Mouse (Mus musculus) granulocyte monocyte progenitor cell, adult 5-6 weeks (primary cell): ENCODE measurements at regions not wholly inside any gene's neighbourhood (a gene's known extent, or its start where the extent isn't known, plus 50 kb on each side); places are given as distances from the start of the nearest gene placed in this dataset.

Source experiments
- ATAC-seq: replicated peaks from 2 replicates; pipeline ENCODE4 v1.8.0; 2016; ENCODE audit warnings: mild to moderate bottlenecking, moderate TSS enrichment, inconsistent platforms; ENCODE audit not compliant: poor library complexity, severe bottlenecking

GRCm38 (mm10) chr12:10567881-10568280 is 177.3 kb downstream of the Rdh14 start:
- no peak for ATAC-seq

- no peak for ATAC-seq
Observed at GRCm38 (mm10) chr12:10571643-10572377, 181.2 kb downstream of the Rdh14 start.

- no peak for ATAC-seq
Observed at GRCm38 (mm10) chr12:10572378-10572650, 181.7 kb downstream of the Rdh14 start.

GRCm38 (mm10) chr12:10573381-10573780 is 182.8 kb downstream of the Rdh14 start:
- no peak for ATAC-seq

- ATAC-seq = no peak
Observed at GRCm38 (mm10) chr12:10582840-10583614, 192.5 kb downstream of the Rdh14 start.

- ATAC-seq = no peak
Observed at GRCm38 (mm10) chr12:10584026-10584425, 193.5 kb downstream of the Rdh14 start.

- peak; percentile 83 for ATAC-seq
Observed at GRCm38 (mm10) chr12:10589537-10589936, 199.0 kb downstream of the Rdh14 start.

GRCm38 (mm10) chr12:10597976-10598746 is 207.6 kb downstream of the Rdh14 start:
- ATAC-seq = peak; percentile 72

GRCm38 (mm10) chr12:10600111-10600510 is 209.5 kb downstream of the Rdh14 start:
- ATAC-seq = no peak

- no peak for ATAC-seq
Observed at GRCm38 (mm10) chr12:10618319-10618718, 227.7 kb downstream of the Rdh14 start.

GRCm38 (mm10) chr12:10620541-10620940 is 230.0 kb downstream of the Rdh14 start:
- no peak for ATAC-seq

- ATAC-seq = no peak
Observed at GRCm38 (mm10) chr12:10638591-10638990, 248.0 kb downstream of the Rdh14 start.

GRCm38 (mm10) chr12:10654466-10655184 is 264.1 kb downstream of the Rdh14 start:
- no peak for ATAC-seq

- ATAC-seq = no peak
Observed at GRCm38 (mm10) chr12:10655185-10655544, 264.6 kb downstream of the Rdh14 start.

- ATAC-seq = no peak
Observed at GRCm38 (mm10) chr12:10658826-10659225, 268.3 kb downstream of the Rdh14 start.

- ATAC-seq = no peak
Observed at GRCm38 (mm10) chr12:10686747-10687146, 296.2 kb downstream of the Rdh14 start.
